Mouse (Mus musculus) cerebellum, adult 9-11 months (tissue): Measurements from ENCODE around the gene Gpr18.

Experiments
- DNase-seq: peaks from one replicate; pipeline ENCODE4 v3.0.0; 2022

Gpr18 gene

GRCm38 (mm10) chr14:121920511-121921124, 5.0 kb upstream of the Gpr18 start:
- DNase-seq = no peak

- no peak for DNase-seq
These were observed 4.2 kb upstream of the Gpr18 start for GRCm38 (mm10) chr14:121919752-121920151.

- no peak for DNase-seq
These were observed 2.7 kb upstream of the Gpr18 start for GRCm38 (mm10) chr14:121918266-121918665.

- DNase-seq = no peak
These were observed 922 bp upstream of the Gpr18 start for GRCm38 (mm10) chr14:121916311-121917094.

GRCm38 (mm10) chr14:121915143-121915542, 438 bp downstream of the Gpr18 start:
- DNase-seq = no peak

- no peak for DNase-seq
These were observed 3.1 kb downstream of the Gpr18 start for GRCm38 (mm10) chr14:121912501-121912900.

- no peak for DNase-seq
These were observed 5.7 kb downstream of the Gpr18 start for GRCm38 (mm10) chr14:121909868-121910267.

GRCm38 (mm10) chr14:121906992-121907681, 8.4 kb downstream of the Gpr18 start:
- DNase-seq = no peak

GRCm38 (mm10) chr14:121906341-121906991, 9.1 kb downstream of the Gpr18 start:
- no peak for DNase-seq

- DNase-seq = no peak
These were observed 10.8 kb downstream of the Gpr18 start for GRCm38 (mm10) chr14:121904754-121905153.

- no peak for DNase-seq
These were observed 12.2 kb downstream of the Gpr18 start for GRCm38 (mm10) chr14:121903381-121903876.

GRCm38 (mm10) chr14:121901511-121901910, 14.1 kb downstream of the Gpr18 start:
- no peak for DNase-seq

- DNase-seq = no peak
These were observed 16.5 kb downstream of the Gpr18 start for GRCm38 (mm10) chr14:121899071-121899470.

- no peak for DNase-seq
These were observed 17.1 kb downstream of the Gpr18 start for GRCm38 (mm10) chr14:121898509-121898908.

- DNase-seq = no peak
These were observed 17.8 kb downstream of the Gpr18 start for GRCm38 (mm10) chr14:121897773-121898172.

- no peak for DNase-seq
These were observed 19.2 kb downstream of the Gpr18 start for GRCm38 (mm10) chr14:121896126-121897090.

GRCm38 (mm10) chr14:121895316-121895715, 20.3 kb downstream of the Gpr18 start:
- no peak for DNase-seq

GRCm38 (mm10) chr14:121894511-121895135, 21.0 kb downstream of the Gpr18 start:
- DNase-seq = no peak

- no peak for DNase-seq
These were observed 21.8 kb downstream of the Gpr18 start for GRCm38 (mm10) chr14:121893747-121894146.

GRCm38 (mm10) chr14:121884150-121884797, 31.3 kb downstream of the Gpr18 start:
- no peak for DNase-seq

- DNase-seq = no peak
These were observed 34.4 kb downstream of the Gpr18 start for GRCm38 (mm10) chr14:121881211-121881610.
